Mouse (Mus musculus) embryonic facial prominence, embryonic 12.5 days (tissue): ENCODE measurements at regions not wholly inside any gene's neighbourhood (a gene's known extent, or its start where the extent isn't known, plus 50 kb on each side); places are given as distances from the start of the nearest gene placed in this dataset.

ENCODE experiments used
- ATAC-seq: fragments of 200-750 bp; cut with Nextera tagmentation; 2 replicates; pipeline ENCODE4 v1.8.0; 2017; ENCODE audit not compliant: insufficient number of reproducible peaks, insufficient read depth, low FRiP score, low TSS enrichment
- H3K27ac ChIP-seq: fragments of 300-500 bp; sonication (generic); 2 replicates; pipeline ENCODE4 v1.5.1; 2016; ENCODE audit warnings: mild to moderate bottlenecking
- H3K27me3 ChIP-seq: fragments of 300-500 bp; sonication (generic); 2 replicates; pipeline ENCODE4 v1.6.1; 2016; ENCODE audit warnings: mild to moderate bottlenecking, moderate library complexity
- H3K36me3 ChIP-seq: fragments of 300-500 bp; sonication (generic); 2 replicates; pipeline ENCODE4 v1.6.1; 2016; ENCODE audit warnings: mild to moderate bottlenecking
- H3K4me1 ChIP-seq: fragments of 300-500 bp; sonication (generic); 2 replicates; pipeline ENCODE4 v1.6.1; 2016
- H3K4me2 ChIP-seq: fragments of 300-500 bp; sonication (generic); replicated peaks from 2 replicates; pipeline ENCODE4 v1.6.1; 2016; ENCODE audit warnings: mild to moderate bottlenecking, moderate library complexity
- H3K4me3 ChIP-seq: fragments of 300-500 bp; sonication (generic); 2 replicates; pipeline ENCODE4 v1.5.1; 2016; ENCODE audit warnings: mild to moderate bottlenecking
- H3K9ac ChIP-seq: fragments of 300-500 bp; sonication (generic); 2 replicates; pipeline ENCODE4 v1.6.1; 2016; ENCODE audit warnings: mild to moderate bottlenecking, moderate library complexity
- H3K9me3 ChIP-seq: fragments of 300-500 bp; sonication (generic); 2 replicates; pipeline ENCODE4 v1.6.1; 2016; ENCODE audit warnings: mild to moderate bottlenecking, moderate library complexity
- WGBS: fragments of 180-500 bp; shearing (Covaris S2); methylation state at CpG from one replicate; pipeline ENCODE4 v1.1.7; 2016; 5-methylcytosine and 5-hydroxymethylcytosine counted together

- Histone ChIP-seq H3K27me3 (no peaks in the 10 kb centered on the region), H3K4me2 (no peak overlapping the region), H3K36me3 (no peaks in the 10 kb centered on the region), H3K9me3 (peaks cover 7% of the 10 kb centered on the region; the same call in 1 of the 2 replicates), H3K27ac (no peak overlapping the region), H3K4me1 (no peaks in the 10 kb centered on the region), H3K4me3 (no peak overlapping the region), H3K9ac (no peak overlapping the region)
- WGBS, result 84% methylated on average over 5 of the region's 5 CpGs
- ATAC-seq, result no peak
Observed at GRCm38 (mm10) chr13:52389271-52389670, 141.8 kb downstream of the Diras2 start.

- Histone ChIP-seq H3K4me1 (no peaks in the 10 kb centered on the region), H3K4me3 (no peak overlapping the region), H3K9me3 (no peaks in the 10 kb centered on the region), H3K27me3 (no peaks in the 10 kb centered on the region), H3K4me2 (no peak overlapping the region), H3K27ac (no peak overlapping the region), H3K36me3 (no peaks in the 10 kb centered on the region), H3K9ac (no peak overlapping the region)
- ATAC-seq, result no peak
- WGBS, result 88% methylated on average over 8 of the region's 8 CpGs
Observed at GRCm38 (mm10) chr13:52395786-52396185, 135.3 kb downstream of the Diras2 start.

GRCm38 (mm10) chr13:52398344-52398743 lies 132.7 kb downstream of the Diras2 start:
- Histone ChIP-seq H3K27ac (no peak overlapping the region), H3K4me1 (0 out of 2 replicates have a peak, but pooled peaks cover 2% of the 10 kb centered on the region), H3K9ac (no peak overlapping the region), H3K27me3 (no peaks in the 10 kb centered on the region), H3K9me3 (no peaks in the 10 kb centered on the region), H3K4me3 (no peak overlapping the region), H3K4me2 (no peak overlapping the region), H3K36me3 (no peaks in the 10 kb centered on the region)
- no peak for ATAC-seq
- WGBS, result 79% methylated on average over 6 of the region's 6 CpGs

- Histone ChIP-seq H3K4me2 (no peak overlapping the region), H3K4me3 (no peak overlapping the region), H3K27ac (no peak overlapping the region), H3K36me3 (no peaks in the 10 kb centered on the region), H3K9me3 (no peaks in the 10 kb centered on the region), H3K27me3 (no peaks in the 10 kb centered on the region), H3K9ac (no peak overlapping the region), H3K4me1 (0 out of 2 replicates have a peak, but pooled peaks cover 2% of the 10 kb centered on the region)
- WGBS, result 89% methylated on average over 2 of the region's 2 CpGs
- no peak for ATAC-seq
Observed at GRCm38 (mm10) chr13:52399143-52399542, 131.9 kb downstream of the Diras2 start.

GRCm38 (mm10) chr13:52403805-52404204 lies 127.3 kb downstream of the Diras2 start:
- no peak for ATAC-seq

GRCm38 (mm10) chr13:52416301-52416700 lies 114.8 kb downstream of the Diras2 start:
- H3K27me3 ChIP-seq, result no peaks in the 10 kb centered on the region
- WGBS, result 58% methylated on average over 1 of the region's 1 CpGs
- H3K9ac ChIP-seq, result no peak overlapping the region
- no peaks in the 10 kb centered on the region for H3K4me1 ChIP-seq
- H3K4me3 ChIP-seq, result no peak overlapping the region
- no peak overlapping the region for H3K27ac ChIP-seq
- no peak for ATAC-seq
- no peak overlapping the region for H3K4me2 ChIP-seq
- peaks cover 9% of the 10 kb centered on the region; the same call in 1 of the 2 replicates for H3K9me3 ChIP-seq
- no peaks in the 10 kb centered on the region for H3K36me3 ChIP-seq

More at GRCm38 (mm10) chr13:52403805-52404204, 127.3 kb downstream of the Diras2 start:
- H3K4me3 ChIP-seq, result no peak overlapping the region
- no peaks in the 10 kb centered on the region for H3K9me3 ChIP-seq
- H3K9ac ChIP-seq, result no peak overlapping the region
- no peak overlapping the region for H3K27ac ChIP-seq
- H3K36me3 ChIP-seq, result no peaks in the 10 kb centered on the region
- no peaks in the 10 kb centered on the region for H3K27me3 ChIP-seq
- H3K4me1 ChIP-seq, result peaks cover 2% of the 10 kb centered on the region; the same call in 1 of the 2 replicates
- 66% methylated on average over 3 of the region's 3 CpGs for WGBS
- H3K4me2 ChIP-seq, result no peak overlapping the region

GRCm38 (mm10) chr13:52422456-52422855 lies 108.6 kb downstream of the Diras2 start:
- no peak for ATAC-seq
- Histone ChIP-seq H3K4me1 (no peaks in the 10 kb centered on the region), H3K4me2 (no peak overlapping the region), H3K9ac (no peak overlapping the region), H3K27me3 (no peaks in the 10 kb centered on the region), H3K9me3 (no peaks in the 10 kb centered on the region), H3K36me3 (no peaks in the 10 kb centered on the region), H3K27ac (no peak overlapping the region), H3K4me3 (no peak overlapping the region)
- WGBS, result 92% methylated on average over 3 of the region's 3 CpGs

GRCm38 (mm10) chr13:52428527-52428926 lies 102.6 kb downstream of the Diras2 start:
- H3K27ac ChIP-seq, result no peak overlapping the region
- H3K4me3 ChIP-seq, result no peak overlapping the region
- no peaks in the 10 kb centered on the region for H3K36me3 ChIP-seq
- ATAC-seq, result no peak
- H3K27me3 ChIP-seq, result no peaks in the 10 kb centered on the region
- no peaks in the 10 kb centered on the region for H3K4me1 ChIP-seq
- H3K9ac ChIP-seq, result no peak overlapping the region
- H3K4me2 ChIP-seq, result no peak overlapping the region
- no peaks in the 10 kb centered on the region for H3K9me3 ChIP-seq
- WGBS, result 84% methylated on average over 5 of the region's 5 CpGs

- H3K9ac ChIP-seq, result no peak overlapping the region
- no peak overlapping the region for H3K4me3 ChIP-seq
- no peak overlapping the region for H3K27ac ChIP-seq
- H3K27me3 ChIP-seq, result no peaks in the 10 kb centered on the region
- H3K4me1 ChIP-seq, result no peaks in the 10 kb centered on the region
- no peaks in the 10 kb centered on the region for H3K36me3 ChIP-seq
- no peaks in the 10 kb centered on the region for H3K9me3 ChIP-seq
- ATAC-seq, result no peak
- 79% methylated on average over 8 of the region's 8 CpGs for WGBS
- no peak overlapping the region for H3K4me2 ChIP-seq
Observed at GRCm38 (mm10) chr13:52436756-52437155, 94.3 kb downstream of the Diras2 start.

GRCm38 (mm10) chr13:52445513-52445912 lies 85.6 kb downstream of the Diras2 start:
- H3K9me3 ChIP-seq, result no peaks in the 10 kb centered on the region
- H3K4me2 ChIP-seq, result no peak overlapping the region
- H3K9ac ChIP-seq, result no peak overlapping the region
- H3K4me3 ChIP-seq, result no peak overlapping the region
- no peaks in the 10 kb centered on the region for H3K36me3 ChIP-seq
- 83% methylated on average over 10 of the region's 10 CpGs for WGBS
- H3K4me1 ChIP-seq, result no peaks in the 10 kb centered on the region
- no peaks in the 10 kb centered on the region for H3K27me3 ChIP-seq
- no peak overlapping the region for H3K27ac ChIP-seq
- ATAC-seq, result no peak

GRCm38 (mm10) chr13:52448902-52449301 lies 82.2 kb downstream of the Diras2 start:
- Histone ChIP-seq H3K36me3 (no peaks in the 10 kb centered on the region), H3K27ac (no peak overlapping the region), H3K4me2 (no peak overlapping the region), H3K9me3 (no peaks in the 10 kb centered on the region), H3K4me1 (0 out of 2 replicates have a peak, but pooled peaks cover 4% of the 10 kb centered on the region), H3K27me3 (no peaks in the 10 kb centered on the region), H3K4me3 (no peak overlapping the region), H3K9ac (no peak overlapping the region)
- WGBS, result 85% methylated on average over 11 of the region's 11 CpGs
- no peak for ATAC-seq

GRCm38 (mm10) chr13:52451486-52451885 lies 79.6 kb downstream of the Diras2 start:
- no peak for ATAC-seq
- Histone ChIP-seq H3K27ac (no peak overlapping the region), H3K36me3 (no peaks in the 10 kb centered on the region), H3K4me3 (no peak overlapping the region), H3K9me3 (no peaks in the 10 kb centered on the region), H3K4me1 (0 out of 2 replicates have a peak, but pooled peaks cover 4% of the 10 kb centered on the region), H3K9ac (no peak overlapping the region), H3K4me2 (no peak overlapping the region), H3K27me3 (no peaks in the 10 kb centered on the region)
- WGBS, result 74% methylated on average over 9 of the region's 9 CpGs

GRCm38 (mm10) chr13:52452291-52452690 lies 78.8 kb downstream of the Diras2 start:
- H3K27me3 ChIP-seq, result no peaks in the 10 kb centered on the region
- H3K4me2 ChIP-seq, result no peak overlapping the region
- WGBS, result 35% methylated on average over 4 of the region's 4 CpGs
- H3K9ac ChIP-seq, result no peak overlapping the region
- no peaks in the 10 kb centered on the region for H3K9me3 ChIP-seq
- ATAC-seq, result no peak
- H3K27ac ChIP-seq, result no peak overlapping the region
- H3K4me3 ChIP-seq, result no peak overlapping the region
- no peaks in the 10 kb centered on the region for H3K36me3 ChIP-seq
- H3K4me1 ChIP-seq, result 0 out of 2 replicates have a peak, but pooled peaks cover 4% of the 10 kb centered on the region
